Mouse (Mus musculus): Measurements from ENCODE around the gene 6330409D20Rik. TPM values are rescaled to one million over a fixed set of nuclear protein-coding genes. Genes with fewer than 3 reads are reported as not detected.

Gene 6330409D20Rik
- polyA plus RNA-seq, 1 experiment from 2014 or later, result 3.4 TPM

DNA sequence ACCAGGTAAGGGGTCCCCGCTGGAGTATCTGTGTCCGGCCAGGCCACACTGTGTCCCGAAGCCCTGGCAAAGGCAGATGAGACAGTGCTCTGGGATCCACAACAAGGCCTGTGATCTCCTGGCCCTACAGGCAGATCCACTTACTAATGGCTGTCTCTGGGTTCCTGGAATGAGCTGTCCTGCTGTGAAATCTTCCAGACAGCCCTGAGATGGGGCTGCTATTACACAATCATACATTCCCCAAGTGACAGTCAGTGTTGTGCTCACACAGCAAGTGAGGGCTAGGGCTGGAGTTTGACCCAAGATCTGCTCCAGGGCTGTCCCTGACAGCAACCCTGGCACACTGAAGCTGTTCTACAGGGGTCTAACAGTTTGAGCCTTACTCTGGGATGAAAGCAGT lies 55.0 kb downstream of the 6330409D20Rik start:
- Histone ChIP-seq H3K9me3 (no peaks in the 10 kb centered on the region), H3K36me3 (replicated peaks) (peaks cover 29% of the 10 kb centered on the region; the same call in 1 of the 2 replicates), H3K4me3 (no peak overlapping the region), H3K27me3 (replicated peaks) (no peaks in the 10 kb centered on the region), H3K9ac (no peak overlapping the region), H3K27ac (no peak overlapping the region), H3K4me2 (no peak overlapping the region), H3K4me1 (no peaks in the 10 kb centered on the region)
- ATAC-seq (replicated peaks), result no peak
- WGBS, result 100% methylated on average over 3 of the region's 3 CpGs

DNA sequence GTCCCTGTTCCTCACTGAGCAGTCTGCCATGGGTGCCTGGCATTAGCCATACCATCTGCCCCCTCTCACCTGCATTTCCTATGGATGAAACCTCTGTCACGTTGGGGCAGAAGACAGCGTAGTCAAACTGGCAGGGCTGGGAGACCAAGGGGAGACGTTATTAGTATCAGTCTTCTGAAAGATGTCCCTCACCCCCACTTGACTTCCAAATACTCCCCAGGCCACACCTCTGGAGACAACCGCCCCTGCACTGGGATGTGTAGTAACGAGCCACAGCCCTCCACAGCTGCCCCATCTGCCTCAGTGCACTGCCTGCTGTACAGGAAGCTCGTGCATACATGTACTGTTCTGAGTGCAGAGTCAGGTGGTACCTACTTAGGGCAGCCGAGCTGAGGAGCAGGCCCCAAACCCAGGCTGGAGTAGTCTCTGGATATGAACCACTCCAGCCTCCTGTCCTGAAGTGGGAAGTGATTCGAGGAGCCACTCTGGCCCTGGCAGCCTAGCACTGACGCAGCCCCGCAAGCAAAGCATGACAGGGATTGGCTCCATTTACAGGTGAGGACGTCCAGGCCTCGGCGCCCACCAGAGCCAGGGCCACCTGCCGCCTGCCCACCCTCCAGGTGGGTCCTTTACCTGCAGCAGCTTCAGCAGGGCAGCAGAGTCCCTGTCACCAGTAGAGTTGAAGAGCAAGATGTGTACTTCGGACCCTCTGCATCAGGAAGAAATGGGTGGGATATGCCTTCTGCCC lies 56.0 kb downstream of the 6330409D20Rik start:
- ATAC-seq (replicated peaks), result no peak
- Histone ChIP-seq H3K4me1 (no peaks in the 10 kb centered on the region), H3K4me3 (no peak overlapping the region), H3K9me3 (no peaks in the 10 kb centered on the region), H3K4me2 (no peak overlapping the region), H3K9ac (no peak overlapping the region), H3K36me3 (replicated peaks) (peaks cover 29% of the 10 kb centered on the region; the same call in 1 of the 2 replicates), H3K27me3 (replicated peaks) (no peaks in the 10 kb centered on the region), H3K27ac (no peak overlapping the region)
- 93% methylated on average over 15 of the region's 15 CpGs for WGBS

DNA sequence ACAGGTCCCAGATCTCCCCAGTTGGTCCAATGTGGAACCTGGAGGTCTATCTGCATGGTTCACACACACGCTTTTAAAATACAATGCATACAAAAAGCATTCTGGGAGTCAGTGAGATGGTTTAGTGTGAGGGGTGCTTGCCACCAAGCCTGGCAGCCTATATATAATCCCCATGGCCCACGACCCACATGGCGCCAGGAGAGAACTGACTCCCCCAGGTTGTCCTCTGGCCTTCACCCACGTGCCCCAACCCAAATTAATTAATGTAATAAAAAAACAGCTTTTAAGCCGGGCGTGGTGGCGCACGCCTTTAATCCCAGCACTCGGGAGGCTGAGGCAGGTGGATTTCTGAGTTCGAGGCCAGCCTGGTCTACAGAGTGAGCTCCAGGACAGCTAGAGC lies 57.1 kb downstream of the 6330409D20Rik start:
- ATAC-seq (replicated peaks), result no peak
- no peaks in the 10 kb centered on the region for H3K4me1 ChIP-seq
- H3K27me3 ChIP-seq (replicated peaks), result no peaks in the 10 kb centered on the region
- 90% methylated on average over 10 of the region's 10 CpGs for WGBS
- H3K9ac ChIP-seq, result no peak overlapping the region
- no peak overlapping the region for H3K4me2 ChIP-seq
- H3K9me3 ChIP-seq, result no peaks in the 10 kb centered on the region
- no peak overlapping the region for H3K4me3 ChIP-seq
- peaks cover 29% of the 10 kb centered on the region; the same call in 1 of the 2 replicates for H3K36me3 ChIP-seq (replicated peaks)
- no peak overlapping the region for H3K27ac ChIP-seq

DNA sequence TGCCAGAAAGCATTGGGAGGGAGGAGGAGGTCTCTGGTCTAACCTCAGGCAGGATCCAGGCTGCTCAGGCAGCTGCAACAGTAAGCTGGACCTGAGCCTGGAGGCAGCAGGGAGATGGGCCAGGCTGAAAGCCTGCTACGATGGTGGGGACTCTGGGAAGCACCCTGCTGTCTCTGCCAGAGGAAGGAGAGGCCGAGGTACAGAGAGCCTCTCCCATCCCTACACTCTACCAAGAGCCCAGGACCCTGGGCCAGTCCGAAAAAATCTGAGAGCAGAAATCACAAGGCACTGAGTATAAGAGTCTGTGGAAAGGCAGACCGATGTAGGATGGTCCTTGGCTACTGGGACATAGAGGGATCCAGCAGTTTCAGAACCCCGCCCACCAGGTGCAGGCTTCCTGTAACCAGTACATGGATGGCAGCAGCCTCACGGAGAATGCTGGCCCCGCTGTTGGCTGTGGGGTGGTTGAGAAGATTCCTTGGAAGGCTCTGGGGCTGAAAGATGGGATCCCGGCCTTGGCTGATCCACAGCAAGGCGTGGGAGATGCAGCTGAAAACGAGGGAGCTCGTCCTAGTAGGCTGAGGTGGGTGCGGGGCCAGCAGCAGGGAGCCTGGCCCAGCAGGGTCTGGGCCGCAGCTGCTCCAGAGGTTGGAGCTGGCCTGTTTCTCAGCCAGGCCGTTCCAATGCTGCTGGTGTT lies 57.9 kb downstream of the 6330409D20Rik start:
- peaks cover 29% of the 10 kb centered on the region; the same call in 1 of the 2 replicates for H3K36me3 ChIP-seq (replicated peaks)
- ATAC-seq (replicated peaks), result no peak

More for the DNA sequence above, 57.9 kb downstream of the 6330409D20Rik start:
- Histone ChIP-seq H3K9ac (no peak overlapping the region), H3K27me3 (replicated peaks) (no peaks in the 10 kb centered on the region), H3K4me3 (no peak overlapping the region), H3K4me1 (no peaks in the 10 kb centered on the region), H3K27ac (no peak overlapping the region), H3K4me2 (no peak overlapping the region), H3K9me3 (no peaks in the 10 kb centered on the region)
- 79% methylated on average over 14 of the region's 14 CpGs for WGBS

MicroRNAs encoded within 50 kb of the gene (microRNA counts, 519-probe panel; counts per million panel counts)
- microRNA mmu-miR-2861, result 2,086 counts per million, percentile 21 among the panel's probes with 10 or more counts

Small RNA genes within 50 kb of the gene (microRNA-seq; reads per million reads assigned to microRNA genes)
- not detected for gene Mir2861
- gene Mir3960, result not detected
- not detected for gene Mir8093

Other genes starting within 250 kb of the 6330409D20Rik start
- gene Fam102a, start 205.7 kb downstream of the 6330409D20Rik start, polyA plus RNA-seq (2015; fragmentation: Nextera tagmentation; extraction: Ambion mirVana), result 7.3 TPM in 2 replicates
- gene Dpm2, start 170.2 kb downstream of the 6330409D20Rik start, polyA plus RNA-seq (2015; fragmentation: Nextera tagmentation; extraction: Ambion mirVana), result 145 and 150 TPM in 2 replicates
- gene Pip5kl1, start 166.2 kb downstream of the 6330409D20Rik start, polyA plus RNA-seq (2015; fragmentation: Nextera tagmentation; extraction: Ambion mirVana), result 11.3 and 11.8 TPM in 2 replicates
- gene 9430097D07Rik, start 165.3 kb downstream of the 6330409D20Rik start, polyA plus RNA-seq (2015; fragmentation: Nextera tagmentation; extraction: Ambion mirVana), result 0.60 and 0.86 TPM in 2 replicates
- 33.3 and 36.5 TPM in 2 replicates for gene St6galnac4, start 153.9 kb downstream of the 6330409D20Rik start, polyA plus RNA-seq (2015; fragmentation: Nextera tagmentation; extraction: Ambion mirVana)
- gene St6galnac6, start 141.3 kb downstream of the 6330409D20Rik start, polyA plus RNA-seq (2015; fragmentation: Nextera tagmentation; extraction: Ambion mirVana), result 24.2 and 26.9 TPM in 2 replicates
- gene Ak1, start 119.3 kb downstream of the 6330409D20Rik start, polyA plus RNA-seq (2015; fragmentation: Nextera tagmentation; extraction: Ambion mirVana), result 97.6 and 101 TPM in 2 replicates
- 32.4 and 32.8 TPM in 2 replicates for gene Eng, start 94.4 kb downstream of the 6330409D20Rik start, polyA plus RNA-seq (2015; fragmentation: Nextera tagmentation; extraction: Ambion mirVana)
- 23.2 and 25.1 TPM in 2 replicates for gene Fpgs, start 36.9 kb downstream of the 6330409D20Rik start, polyA plus RNA-seq (2015; fragmentation: Nextera tagmentation; extraction: Ambion mirVana)
- gene Cdk9, start 27.9 kb downstream of the 6330409D20Rik start, polyA plus RNA-seq (2015; fragmentation: Nextera tagmentation; extraction: Ambion mirVana), result 73.5 and 76.5 TPM in 2 replicates
- gene Sh2d3c, start 20.0 kb downstream of the 6330409D20Rik start, polyA plus RNA-seq (2015; fragmentation: Nextera tagmentation; extraction: Ambion mirVana), result 54.7 and 57.2 TPM in 2 replicates
- 54.1 and 55.9 TPM in 2 replicates for gene Tor2a, start 16.2 kb upstream of the 6330409D20Rik start, polyA plus RNA-seq (2015; fragmentation: Nextera tagmentation; extraction: Ambion mirVana)
- 0.89 and 0.92 TPM in 2 replicates for gene Ttc16, start 34.6 kb upstream of the 6330409D20Rik start, polyA plus RNA-seq (2015; fragmentation: Nextera tagmentation; extraction: Ambion mirVana)
- gene Ptrh1, start 34.8 kb upstream of the 6330409D20Rik start, polyA plus RNA-seq (2015; fragmentation: Nextera tagmentation; extraction: Ambion mirVana), result 5.9 and 6.1 TPM in 2 replicates
- gene Cfap157, start 43.4 kb upstream of the 6330409D20Rik start, polyA plus RNA-seq (2015; fragmentation: Nextera tagmentation; extraction: Ambion mirVana), result 1.0 and 1.2 TPM in 2 replicates
- gene Stxbp1, start 106.2 kb upstream of the 6330409D20Rik start, polyA plus RNA-seq (2015; fragmentation: Nextera tagmentation; extraction: Ambion mirVana), result 324 and 330 TPM in 2 replicates
- 29.7 and 31.3 TPM in 2 replicates for gene Fam129b, start 135.1 kb upstream of the 6330409D20Rik start, polyA plus RNA-seq (2015; fragmentation: Nextera tagmentation; extraction: Ambion mirVana)
- gene Rpl12, start 220.5 kb upstream of the 6330409D20Rik start, polyA plus RNA-seq (2015; fragmentation: Nextera tagmentation; extraction: Ambion mirVana), result 82.5 and 85.8 TPM in 2 replicates
- 22.8 and 24.2 TPM in 2 replicates for gene Lrsam1, start 220.6 kb upstream of the 6330409D20Rik start, polyA plus RNA-seq (2015; fragmentation: Nextera tagmentation; extraction: Ambion mirVana)
- 22.4 and 24.5 TPM in 2 replicates for gene Slc2a8, start 241.1 kb upstream of the 6330409D20Rik start, polyA plus RNA-seq (2015; fragmentation: Nextera tagmentation; extraction: Ambion mirVana)